Mouse (Mus musculus): Measurements from ENCODE around the gene Flot2. TPM values are rescaled to one million over a fixed set of nuclear protein-coding genes. Genes with fewer than 3 reads are reported as not detected.
A peak's percentile ranks its signal among the peaks of the same experiment; 100 is the strongest.
"Not testable (repeated sequence)": the region's sequence is repeated elsewhere in the genome, so short reads cannot be mapped to it uniquely, and the experiment has no call there.

The Flot2 gene
- polyA plus RNA-seq, 1 experiment = 170 TPM

DNA sequence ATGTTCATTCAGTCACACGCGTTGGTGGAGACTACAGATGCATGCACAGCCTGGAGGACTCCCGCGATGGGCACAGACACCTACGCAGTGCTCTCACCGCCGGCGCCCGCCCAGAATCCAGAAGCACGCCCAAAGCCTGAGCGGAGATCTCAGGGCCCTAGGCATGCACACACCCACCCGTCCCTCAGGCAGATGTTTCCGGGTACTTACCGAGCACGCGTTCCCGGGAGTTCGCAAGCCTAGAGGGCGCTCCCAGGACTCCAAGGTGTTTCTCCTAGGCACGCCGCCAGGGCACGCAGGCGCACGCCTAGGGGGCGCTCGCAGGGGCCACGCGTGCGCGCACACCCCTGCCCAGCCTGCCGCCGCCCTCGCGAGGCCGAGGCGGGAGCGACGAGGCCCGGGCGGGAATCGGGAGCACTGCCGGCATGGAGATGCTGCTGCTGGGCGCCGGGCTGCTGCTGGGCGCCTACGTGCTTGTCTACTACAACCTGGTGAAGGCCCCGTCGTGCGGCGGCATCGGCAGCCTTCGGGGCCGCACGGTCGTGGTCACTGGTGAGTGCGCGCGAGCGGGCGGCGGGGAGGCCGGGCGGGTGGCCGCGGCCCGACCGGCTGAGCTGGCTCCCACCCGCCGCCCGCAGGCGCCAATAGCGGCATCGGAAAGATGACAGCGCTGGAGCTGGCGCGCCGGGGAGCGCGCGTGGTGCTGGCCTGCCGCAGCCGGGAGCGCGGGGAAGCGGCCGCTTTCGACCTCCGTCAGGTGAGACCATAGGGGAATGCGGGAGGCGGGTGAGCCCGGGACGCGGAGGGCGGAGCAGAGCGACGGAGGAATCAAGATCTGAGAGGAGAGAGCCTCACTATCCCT is 5.6 kb upstream of the Flot2 start, which contains the start of gene Dhrs13:
TSS of gene Dhrs13 (plus strand) at position 334 of the 862 bp plus-strand sequence.
- H3K4me1 ChIP-seq (ENCODE audit: control insufficient read depth, insufficient read depth, low read length) = peaks cover 2% of the 10 kb centered on the region; the same call in 1 of the 2 replicates
- TF ChIP-seq POLR2A (IDR thresholded peaks at IDR 0.05; ENCODE audit: extremely low read depth, insufficient read depth, low read length) (no peak), CTCF (IDR thresholded peaks at IDR 0.05; ENCODE audit: extremely low read depth, insufficient read depth, low read length) (peak; percentile 39; the same call in 1 of the 2 replicates)
- H3K4me3 ChIP-seq (ENCODE audit: insufficient read depth, low read length) = peak within 1 kb of the TSS; percentile 65
- H3K27ac ChIP-seq (ENCODE audit: insufficient read depth, low read length) = 0 out of 2 replicates have a peak within 1 kb of the TSS, but pooled peaks have one; percentile 5

DNA sequence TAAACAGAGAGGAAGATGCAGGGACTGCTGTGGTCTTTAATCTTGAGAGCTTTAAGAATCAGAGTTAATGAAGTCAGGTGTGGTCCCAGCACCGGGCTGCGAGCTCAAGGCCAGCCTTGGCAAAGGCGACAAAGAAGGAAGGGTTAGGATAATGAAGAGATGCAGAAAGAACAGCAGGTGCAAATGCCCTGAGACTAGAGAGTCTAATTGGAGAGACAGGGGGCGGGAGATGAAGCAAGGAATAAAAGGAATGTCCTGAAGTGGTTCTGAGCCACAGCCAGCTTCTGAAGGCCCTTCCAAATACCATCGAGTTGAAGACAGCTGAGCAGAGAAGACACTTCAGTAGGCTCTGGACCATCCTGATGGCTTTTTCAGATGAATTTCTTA is 4.9 kb upstream of the Flot2 start:
- Histone ChIP-seq H3K4me3 (ENCODE audit: insufficient read depth, low read length) (peak overlapping the region; percentile 65), H3K27ac (ENCODE audit: insufficient read depth, low read length) (no peak overlapping the region), H3K4me1 (ENCODE audit: control insufficient read depth, insufficient read depth, low read length) (peaks cover 2% of the 10 kb centered on the region; the same call in 1 of the 2 replicates)
- no peak for TF ChIP-seq POLR2A (IDR thresholded peaks at IDR 0.05; ENCODE audit: extremely low read depth, insufficient read depth, low read length)
- TF ChIP-seq CTCF (IDR thresholded peaks at IDR 0.05; ENCODE audit: extremely low read depth, insufficient read depth, low read length) = no peak

DNA sequence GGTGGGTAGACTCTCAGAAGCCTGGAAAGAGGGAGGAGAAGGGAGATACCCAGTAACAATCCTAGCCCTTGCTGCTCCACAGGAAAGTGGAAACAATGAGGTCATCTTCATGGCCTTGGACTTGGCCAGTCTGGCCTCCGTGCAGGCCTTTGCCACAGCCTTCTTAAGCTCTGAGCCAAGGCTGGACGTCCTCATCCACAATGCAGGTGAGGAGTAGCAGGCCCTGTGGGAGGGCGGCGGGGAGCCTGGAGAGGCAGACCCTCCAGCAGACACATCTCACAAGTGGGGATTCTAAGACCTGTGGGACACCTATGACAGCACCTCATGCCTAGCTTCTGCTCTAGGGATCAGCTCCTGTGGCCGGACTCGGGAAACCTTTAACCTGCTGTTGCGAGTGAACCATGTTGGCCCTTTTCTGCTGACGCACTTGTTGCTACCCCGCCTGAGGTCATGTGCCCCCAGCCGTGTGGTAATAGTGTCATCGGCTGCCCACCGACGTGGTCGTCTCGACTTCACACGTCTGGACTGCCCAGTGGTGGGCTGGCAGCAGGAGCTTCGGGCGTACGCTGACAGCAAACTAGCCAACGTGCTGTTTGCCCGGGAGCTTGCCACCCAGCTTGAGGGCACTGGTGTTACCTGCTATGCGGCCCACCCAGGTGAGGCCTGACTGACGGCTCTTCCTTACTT is 3.7 kb upstream of the Flot2 start:
- TF ChIP-seq CTCF (IDR thresholded peaks at IDR 0.05; ENCODE audit: extremely low read depth, insufficient read depth, low read length) (no peak), POLR2A (IDR thresholded peaks at IDR 0.05; ENCODE audit: extremely low read depth, insufficient read depth, low read length) (no peak)
- Histone ChIP-seq H3K27ac (ENCODE audit: insufficient read depth, low read length) (no peak overlapping the region), H3K4me3 (ENCODE audit: insufficient read depth, low read length) (no peak overlapping the region), H3K4me1 (ENCODE audit: control insufficient read depth, insufficient read depth, low read length) (peaks cover 2% of the 10 kb centered on the region; the same call in 1 of the 2 replicates)

DNA sequence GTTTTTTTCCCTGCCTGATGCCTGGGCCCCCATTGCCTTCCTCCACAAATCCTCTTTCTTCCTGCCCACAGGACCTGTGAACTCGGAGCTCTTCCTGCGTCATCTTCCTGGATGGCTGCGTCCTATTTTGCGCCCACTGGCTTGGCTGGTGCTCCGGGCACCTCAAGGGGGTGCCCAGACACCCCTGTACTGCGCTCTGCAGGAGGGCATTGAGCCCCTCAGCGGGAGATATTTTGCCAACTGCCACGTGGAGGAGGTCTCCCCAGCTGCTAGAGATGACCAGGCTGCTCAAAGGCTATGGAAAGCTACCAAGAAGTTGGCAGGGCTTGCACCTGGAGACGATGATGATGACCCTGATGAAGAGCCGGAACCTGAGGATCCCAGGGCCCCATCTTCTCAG is 940 bp upstream of the Flot2 start:
- H3K27ac ChIP-seq (ENCODE audit: insufficient read depth, low read length) = no peak overlapping the region
- TF ChIP-seq CTCF (IDR thresholded peaks at IDR 0.05; ENCODE audit: extremely low read depth, insufficient read depth, low read length) (no peak), POLR2A (IDR thresholded peaks at IDR 0.05; ENCODE audit: extremely low read depth, insufficient read depth, low read length) (no peak)
- H3K4me3 ChIP-seq (ENCODE audit: insufficient read depth, low read length) = no peak overlapping the region
- H3K4me1 ChIP-seq (ENCODE audit: control insufficient read depth, insufficient read depth, low read length) = peaks cover 2% of the 10 kb centered on the region; the same call in 1 of the 2 replicates

DNA sequence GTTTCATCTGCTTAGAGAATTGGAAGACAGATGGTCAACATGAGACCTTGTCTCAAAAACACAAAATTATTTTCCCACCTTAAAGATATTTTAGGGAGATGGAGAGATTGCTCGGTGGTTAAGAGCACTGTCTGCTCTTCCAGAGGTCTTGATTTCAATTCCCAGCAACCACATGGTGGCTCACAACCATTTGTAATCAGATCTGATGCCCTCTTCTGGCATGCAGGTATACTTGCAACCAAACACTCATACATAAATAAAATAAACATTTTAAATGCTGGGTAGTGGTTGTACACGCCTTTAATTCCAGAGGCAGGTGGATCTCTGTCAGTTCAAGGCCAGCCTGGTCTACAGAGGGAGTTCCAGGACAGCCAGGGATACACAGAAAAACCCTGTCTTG is 3.1 kb downstream of the Flot2 start:
- Histone ChIP-seq H3K4me1 (ENCODE audit: control insufficient read depth, insufficient read depth, low read length) (no peaks in the 10 kb centered on the region; the same call in 1 of the 2 replicates), H3K27ac (ENCODE audit: insufficient read depth, low read length) (no peak overlapping the region), H3K4me3 (ENCODE audit: insufficient read depth, low read length) (no peak overlapping the region)
- TF ChIP-seq POLR2A (IDR thresholded peaks at IDR 0.05; ENCODE audit: extremely low read depth, insufficient read depth, low read length) = no peak
- TF ChIP-seq CTCF (IDR thresholded peaks at IDR 0.05; ENCODE audit: extremely low read depth, insufficient read depth, low read length) = no peak

DNA sequence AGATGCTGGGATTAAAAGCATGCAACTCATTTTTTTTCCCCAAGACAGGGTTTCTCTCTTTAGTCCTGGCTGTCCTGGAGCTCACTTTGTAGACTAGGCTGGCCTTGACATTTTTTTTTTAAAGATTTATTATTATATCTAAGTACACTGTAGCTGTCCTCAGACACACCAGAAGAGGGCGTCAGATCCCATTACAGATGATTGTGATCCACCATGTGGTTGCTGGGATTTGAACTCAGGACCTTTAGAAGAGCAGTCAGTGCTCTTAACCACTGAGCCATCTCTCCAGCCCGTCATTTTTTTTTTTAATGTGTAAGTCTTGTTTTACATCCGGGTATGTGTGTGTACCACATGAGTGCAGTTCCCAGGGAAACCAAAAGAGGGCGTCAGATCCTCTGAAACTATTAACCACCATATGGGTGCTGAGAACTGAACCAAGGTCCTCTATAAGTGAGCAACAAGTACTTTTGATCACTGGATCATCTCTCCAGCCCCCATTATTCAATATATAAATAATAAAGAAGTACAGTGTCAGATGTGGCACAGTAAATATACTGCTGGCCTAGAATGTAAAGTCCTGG is 4.6 kb downstream of the Flot2 start:
- H3K27ac ChIP-seq (ENCODE audit: insufficient read depth, low read length); H3K4me3 ChIP-seq (ENCODE audit: insufficient read depth, low read length); H3K4me1 ChIP-seq (ENCODE audit: control insufficient read depth, insufficient read depth, low read length): not testable (repeated sequence)

DNA sequence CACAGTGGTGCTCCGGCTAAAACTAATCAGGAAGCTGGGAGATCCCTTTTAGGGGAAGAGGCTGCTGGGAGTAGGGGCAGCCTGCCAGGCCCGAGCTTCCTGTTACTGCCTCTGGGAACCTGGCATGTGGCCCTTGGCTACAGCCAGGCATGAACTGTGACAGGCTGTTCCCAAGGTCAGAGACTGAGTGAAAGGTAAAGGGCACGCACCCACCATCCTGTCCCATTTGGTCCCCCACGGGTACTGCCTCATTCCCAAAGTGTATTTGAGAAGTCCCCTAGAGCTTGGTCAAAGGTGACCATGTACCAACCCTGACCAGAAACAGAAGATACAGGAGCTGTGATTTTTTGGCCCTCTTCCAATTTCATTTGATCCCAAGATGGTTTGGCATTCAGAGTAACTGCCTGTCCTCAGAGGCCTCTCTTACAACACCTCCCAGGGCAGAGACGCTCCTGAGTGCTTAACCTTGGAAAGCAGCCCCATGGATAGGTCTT is 7.1 kb downstream of the Flot2 start:
- Histone ChIP-seq H3K4me1 (ENCODE audit: control insufficient read depth, insufficient read depth, low read length) (no peaks in the 10 kb centered on the region), H3K27ac (ENCODE audit: insufficient read depth, low read length) (no peak overlapping the region), H3K4me3 (ENCODE audit: insufficient read depth, low read length) (no peak overlapping the region)
- TF ChIP-seq POLR2A (IDR thresholded peaks at IDR 0.05; ENCODE audit: extremely low read depth, insufficient read depth, low read length) (no peak), CTCF (IDR thresholded peaks at IDR 0.05; ENCODE audit: extremely low read depth, insufficient read depth, low read length) (no peak)

DNA sequence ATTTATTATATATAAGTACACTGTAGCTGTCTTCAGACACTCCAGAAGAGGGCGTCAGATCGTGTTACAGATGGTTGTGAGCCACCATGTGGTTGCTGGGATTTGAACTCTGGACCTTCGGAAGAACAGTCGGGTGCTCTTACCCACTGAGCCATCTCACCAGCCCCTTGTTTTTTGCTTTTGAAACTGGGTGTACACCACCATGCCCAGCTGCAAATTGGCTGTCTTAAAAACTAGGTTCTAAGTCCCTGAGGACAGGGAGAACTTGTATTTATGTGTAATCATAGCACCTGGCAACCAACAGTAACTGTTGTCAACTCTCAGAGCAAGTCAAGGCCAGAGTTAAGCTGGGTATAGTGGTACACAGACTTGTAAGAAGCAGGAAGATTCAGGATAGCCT is 10.9 kb downstream of the Flot2 start:
- H3K27ac ChIP-seq (ENCODE audit: insufficient read depth, low read length); H3K4me1 ChIP-seq (ENCODE audit: control insufficient read depth, insufficient read depth, low read length); H3K4me3 ChIP-seq (ENCODE audit: insufficient read depth, low read length): not testable (repeated sequence)

DNA sequence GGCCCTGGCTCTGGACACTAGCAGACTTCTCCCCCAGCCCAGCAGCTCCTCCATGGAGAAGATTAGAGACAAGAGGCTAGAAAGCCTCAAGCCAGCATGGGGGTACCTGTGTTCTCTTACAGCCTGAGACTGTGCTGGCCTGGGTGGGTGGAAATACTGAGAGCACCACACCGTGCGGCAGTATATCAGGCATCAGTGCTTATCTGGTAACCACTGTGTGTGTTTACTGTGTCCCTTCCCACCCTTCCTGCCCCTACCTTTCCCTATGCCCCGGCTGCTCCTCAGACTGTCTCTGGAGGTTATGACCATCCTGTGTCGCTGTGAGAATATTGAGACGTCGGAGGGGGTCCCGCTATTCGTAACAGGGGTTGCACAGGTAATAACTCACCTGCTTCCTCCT is 15.3 kb downstream of the Flot2 start:
- Histone ChIP-seq H3K4me1 (ENCODE audit: control insufficient read depth, insufficient read depth, low read length) (no peaks in the 10 kb centered on the region), H3K27ac (ENCODE audit: insufficient read depth, low read length) (no peak overlapping the region), H3K4me3 (ENCODE audit: insufficient read depth, low read length) (no peak overlapping the region)
- TF ChIP-seq CTCF (IDR thresholded peaks at IDR 0.05; ENCODE audit: extremely low read depth, insufficient read depth, low read length) (no peak), POLR2A (IDR thresholded peaks at IDR 0.05; ENCODE audit: extremely low read depth, insufficient read depth, low read length) (no peak)
